Mouse (Mus musculus) left cerebral cortex, adult 11 months (tissue): ENCODE measurements at regions not wholly inside any gene's neighbourhood (a gene's known extent, or its start where the extent isn't known, plus 50 kb on each side); places are given as distances from the start of the nearest gene placed in this dataset.

ENCODE experiments used
- DNase-seq: peaks from one replicate; pipeline ENCODE4 v3.0.0; 2022; ENCODE audit warnings: low spot score

DNA sequence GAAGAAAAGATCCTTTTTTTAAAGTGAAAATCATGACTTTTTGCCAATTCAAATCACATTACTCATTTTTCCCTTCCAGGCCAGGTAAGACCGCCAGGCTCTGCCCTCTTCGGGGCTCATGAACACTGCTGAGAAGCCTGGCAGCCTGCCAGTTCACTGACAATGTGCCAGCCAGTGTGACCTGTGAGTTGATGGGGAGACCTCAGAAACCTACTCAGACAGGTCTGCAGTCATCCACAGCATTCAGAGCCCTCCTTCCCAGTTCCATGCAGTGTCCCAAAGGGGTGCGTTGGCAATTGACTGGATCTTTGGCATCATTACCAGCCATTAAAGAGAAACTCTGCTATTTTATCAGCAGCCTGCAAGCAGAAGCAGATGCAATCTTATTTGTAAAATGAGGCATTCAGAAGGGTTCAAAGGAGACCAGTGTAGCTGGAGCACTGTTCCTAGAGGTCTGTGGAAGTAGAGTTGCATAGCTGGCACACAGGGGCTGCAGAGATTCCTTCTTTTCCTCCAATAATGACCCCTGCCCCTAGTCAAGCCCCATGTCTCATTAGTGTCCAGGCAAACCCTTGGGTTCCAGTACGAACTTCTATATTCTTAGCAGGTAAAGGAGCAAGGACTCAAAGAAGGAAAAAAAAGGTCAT, 384.4 kb downstream of the Rapgef2 start:
- DNase-seq = no peak

- no peak for DNase-seq
These were observed 385.1 kb downstream of the Rapgef2 start for GRCm38 (mm10) chr3:78901016-78901837.

GRCm38 (mm10) chr3:78899446-78900230, 386.7 kb downstream of the Rapgef2 start:
- DNase-seq = no peak

DNA sequence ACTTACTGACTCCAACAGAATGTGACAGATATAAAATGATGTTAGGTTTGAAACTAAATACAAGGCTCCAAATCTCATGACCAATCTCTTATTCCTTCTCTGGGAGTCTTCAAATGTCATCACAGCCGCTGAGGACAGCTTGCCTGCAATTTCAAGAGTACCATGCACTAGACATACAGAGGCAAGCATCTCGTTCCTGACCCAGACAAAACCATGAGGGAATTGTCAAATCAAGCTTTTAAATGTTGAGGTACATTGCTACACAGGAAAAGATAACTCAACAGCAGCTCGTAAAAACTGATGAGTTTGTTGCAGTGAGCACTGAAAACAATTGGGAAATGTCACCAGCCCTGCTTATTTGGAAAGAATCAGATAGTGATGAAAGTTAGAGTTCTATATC, 397.0 kb downstream of the Rapgef2 start:
- DNase-seq = no peak

DNA sequence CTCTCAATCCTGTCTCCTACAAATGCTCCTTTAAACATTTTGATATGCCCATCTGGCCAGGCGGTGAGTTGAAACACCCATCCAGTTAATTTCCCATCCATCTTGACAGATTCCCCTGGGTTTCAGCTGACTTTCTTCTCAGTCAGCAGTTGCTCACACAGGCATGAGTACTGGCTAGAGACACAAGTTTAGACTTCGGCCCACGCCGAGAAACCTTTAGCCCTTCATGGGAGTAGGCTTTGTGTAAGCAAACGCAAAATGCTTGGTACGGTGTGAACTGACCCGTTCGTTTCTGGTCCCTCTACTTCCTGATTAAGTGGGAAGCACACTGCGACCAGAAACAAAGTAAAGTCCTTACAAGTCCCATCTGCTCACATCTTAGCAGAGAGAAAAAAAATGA, 401.6 kb downstream of the Rapgef2 start:
- DNase-seq = no peak

- no peak for DNase-seq
These were observed 402.3 kb downstream of the Rapgef2 start for GRCm38 (mm10) chr3:78884029-78884428.

- DNase-seq = no peak
These were observed 406.2 kb downstream of the Rapgef2 start for GRCm38 (mm10) chr3:78880072-78880471.

DNA sequence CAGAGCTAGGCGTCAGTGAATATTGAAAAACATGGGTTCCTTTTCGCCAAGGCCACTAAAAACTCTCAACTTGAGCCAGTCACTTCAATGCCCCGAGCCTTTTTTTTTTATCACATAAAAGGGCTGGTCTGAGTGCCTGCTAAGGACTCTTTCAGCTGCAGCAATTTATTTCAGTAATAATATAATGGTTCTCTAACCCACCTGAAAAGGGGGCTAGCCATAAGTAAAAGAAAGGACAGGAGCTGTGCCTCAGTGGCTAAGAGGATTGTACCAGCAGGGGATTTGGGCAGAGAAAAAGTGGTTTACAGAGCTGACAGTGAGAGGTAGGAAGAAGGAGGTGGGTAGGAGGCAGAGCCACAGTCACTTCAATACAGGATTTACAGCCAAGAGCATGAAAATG, 409.0 kb downstream of the Rapgef2 start:
- DNase-seq = no peak

GRCm38 (mm10) chr3:78866896-78867295, 419.4 kb downstream of the Rapgef2 start:
- no peak for DNase-seq

DNA sequence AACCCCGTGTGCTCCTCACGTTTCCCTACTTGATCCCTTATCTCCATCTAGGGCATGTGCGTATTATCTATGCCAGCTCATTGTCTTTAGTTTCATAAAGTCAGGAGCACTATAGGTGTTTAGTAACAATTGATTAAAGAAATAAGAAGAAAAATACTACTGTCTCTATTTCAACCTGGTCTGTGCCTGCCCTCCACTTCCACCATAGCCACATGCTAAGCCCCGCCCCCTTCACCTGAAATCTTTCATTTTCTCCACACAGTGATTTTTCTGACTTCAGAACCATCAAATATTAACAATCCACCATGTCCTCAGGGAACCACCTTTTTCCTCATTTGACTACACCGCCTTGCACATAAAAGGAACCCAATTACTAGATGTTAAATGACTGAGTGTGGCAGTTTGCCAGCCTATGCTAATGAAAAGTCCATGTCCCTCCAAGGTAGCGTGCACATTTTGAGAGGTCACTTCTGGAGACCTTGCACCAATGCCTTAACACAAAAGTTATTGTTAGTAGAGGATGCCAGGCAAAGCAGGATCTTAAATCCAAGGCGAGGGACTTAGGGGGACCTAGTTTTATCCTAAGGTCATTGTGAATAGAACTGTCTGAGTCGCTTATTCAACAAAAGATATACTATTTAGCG, 420.1 kb downstream of the Rapgef2 start:
- no peak for DNase-seq

DNA sequence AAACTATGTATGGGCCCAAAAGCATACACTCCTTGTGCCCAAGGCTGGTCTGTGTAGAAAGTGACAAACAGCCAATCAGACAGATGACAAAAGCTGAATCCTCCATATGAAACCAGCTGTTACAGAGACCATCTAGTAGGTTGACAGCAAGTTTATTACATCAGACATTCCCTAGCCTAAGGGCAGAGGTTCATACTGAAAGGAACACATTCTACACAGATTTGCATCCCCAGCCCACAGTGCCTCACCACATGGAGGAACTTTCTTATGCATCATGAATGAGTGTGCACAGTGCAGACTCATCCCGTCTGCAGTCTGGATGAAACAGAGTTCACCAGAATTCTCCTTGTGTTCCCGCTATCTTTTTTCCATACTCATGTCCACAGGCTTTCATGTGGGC, 423.3 kb downstream of the Rapgef2 start:
- DNase-seq = no peak

DNA sequence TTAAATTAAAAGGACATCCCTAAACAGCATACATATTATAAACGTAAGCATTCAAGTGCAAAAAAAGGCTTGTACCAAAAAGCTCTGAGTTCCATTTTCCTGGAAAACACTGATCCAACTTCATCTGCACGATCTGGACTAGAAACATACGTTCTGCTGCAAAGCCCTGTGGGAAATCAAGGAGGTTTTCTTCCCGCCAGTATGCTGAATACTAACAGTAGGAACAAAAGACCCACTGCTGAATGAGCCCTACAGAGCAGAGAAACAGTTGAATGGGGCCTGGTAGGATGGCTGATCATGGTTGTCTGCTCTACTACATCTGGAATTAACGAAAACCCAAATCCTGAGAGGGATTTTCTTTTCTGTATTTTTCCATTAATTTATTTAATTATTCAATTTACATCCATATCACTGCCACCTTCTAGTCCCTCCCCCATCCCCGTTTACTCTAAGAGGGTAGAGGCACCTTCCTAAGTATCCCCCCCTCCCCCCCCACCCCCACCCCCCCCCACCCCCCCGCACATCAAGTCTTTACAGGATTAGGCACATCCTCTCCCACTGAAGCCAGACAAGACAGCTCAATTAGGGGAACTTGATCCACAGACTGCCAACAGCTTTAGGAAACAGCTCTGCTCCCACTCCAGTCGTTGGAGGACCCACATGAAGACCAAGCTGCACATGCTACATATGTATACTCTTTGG, 439.5 kb downstream of the Rapgef2 start:
- no peak for DNase-seq

- DNase-seq = no peak
These were observed 445.1 kb downstream of the Rapgef2 start for GRCm38 (mm10) chr3:78841173-78841572.

DNA sequence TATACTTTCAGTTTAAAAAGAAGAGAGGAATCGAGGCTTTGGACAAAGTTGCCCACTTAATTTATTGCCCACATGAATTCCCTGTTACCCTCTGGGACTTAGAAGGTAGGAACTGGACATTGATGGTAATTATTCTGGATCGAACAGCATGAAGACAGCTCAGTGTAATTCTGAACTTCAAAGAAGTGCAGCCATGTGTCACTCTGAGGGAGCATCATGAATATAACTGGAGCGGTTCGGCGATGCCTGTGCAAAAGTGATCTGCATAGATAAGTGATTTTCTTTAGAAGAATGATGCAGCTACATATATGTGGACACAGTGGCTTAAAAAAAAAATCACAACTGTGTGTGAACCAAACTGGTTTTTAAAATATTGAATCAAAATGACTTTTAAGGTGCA, 449.5 kb downstream of the Rapgef2 start:
- no peak for DNase-seq

DNA sequence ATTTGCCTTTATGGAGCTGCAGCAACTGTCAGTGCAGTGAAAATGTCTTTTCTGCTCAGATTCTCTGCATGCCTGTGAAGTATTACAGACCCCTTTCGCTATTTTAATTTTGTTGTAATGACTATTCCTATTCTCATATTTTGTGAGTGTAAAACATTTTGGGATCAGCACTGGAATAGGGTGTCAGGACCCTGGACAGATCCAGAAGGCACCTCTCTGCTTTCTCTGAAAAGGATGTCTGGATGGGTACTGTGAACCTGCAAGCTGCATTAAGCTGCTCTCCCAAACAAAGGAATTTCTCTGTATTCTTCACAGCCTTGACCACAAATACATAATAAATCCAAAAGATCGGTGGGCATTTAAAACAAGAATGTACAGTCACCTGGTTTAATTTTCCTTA, 460.8 kb downstream of the Rapgef2 start:
- no peak for DNase-seq

DNA sequence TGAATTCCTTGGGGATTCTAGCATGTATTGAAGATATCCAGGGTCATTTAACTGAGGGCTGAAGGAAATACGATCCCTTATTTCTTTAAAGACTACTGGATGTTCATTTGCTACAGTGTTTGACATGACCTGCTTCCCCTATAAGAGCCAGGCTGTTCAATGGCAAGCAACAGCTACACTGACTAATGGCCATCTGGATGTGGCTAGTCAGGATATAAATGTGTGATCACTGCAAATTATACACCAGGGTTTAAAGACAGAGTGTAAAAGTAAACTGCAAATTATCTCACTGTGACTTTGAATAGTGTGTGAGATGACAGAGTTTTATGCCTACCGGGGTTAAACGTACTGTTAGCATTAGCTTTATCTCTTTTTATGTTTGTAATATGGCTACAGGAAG, 473.9 kb downstream of the Rapgef2 start:
- no peak for DNase-seq

GRCm38 (mm10) chr3:78810431-78811152, 475.7 kb downstream of the Rapgef2 start:
- DNase-seq = no peak

GRCm38 (mm10) chr3:78803176-78803575, 483.1 kb downstream of the Rapgef2 start:
- no peak for DNase-seq

- DNase-seq = no peak
These were observed 490.3 kb downstream of the Rapgef2 start for GRCm38 (mm10) chr3:78795951-78796455.

DNA sequence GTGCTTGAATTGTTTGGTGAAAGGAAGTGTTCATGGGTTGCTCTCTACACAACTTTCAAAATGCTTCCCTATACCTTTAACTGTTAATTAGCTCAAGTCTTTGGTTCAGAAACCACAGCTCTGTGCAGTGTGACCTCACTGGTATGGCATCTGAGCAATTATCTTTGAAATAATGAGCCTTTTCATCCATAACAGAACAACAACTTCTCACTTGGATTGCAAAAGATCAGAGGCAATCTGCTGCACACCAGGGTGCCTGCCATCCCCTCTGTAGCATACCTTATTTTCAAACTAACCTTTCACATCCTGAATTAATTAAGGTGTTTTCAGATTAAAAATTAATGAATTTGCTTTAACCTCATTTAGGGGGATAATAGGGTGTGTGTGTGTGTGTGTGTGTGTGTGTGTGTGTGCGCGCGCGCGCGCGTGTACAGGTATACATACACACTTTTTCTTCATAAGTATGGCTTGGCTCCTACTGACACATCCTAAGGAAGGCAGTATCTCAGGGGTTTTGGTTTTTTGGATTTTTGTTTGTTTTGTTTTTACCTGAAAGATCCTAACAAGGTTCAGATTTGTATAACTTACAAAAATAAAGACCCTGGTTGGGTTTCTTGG, 493.8 kb downstream of the Rapgef2 start:
- no peak for DNase-seq
